Mouse (Mus musculus): ENCODE measurements at regions not wholly inside any gene's neighbourhood (a gene's known extent, or its start where the extent isn't known, plus 50 kb on each side); places are given as distances from the start of the nearest gene placed in this dataset.

DNA sequence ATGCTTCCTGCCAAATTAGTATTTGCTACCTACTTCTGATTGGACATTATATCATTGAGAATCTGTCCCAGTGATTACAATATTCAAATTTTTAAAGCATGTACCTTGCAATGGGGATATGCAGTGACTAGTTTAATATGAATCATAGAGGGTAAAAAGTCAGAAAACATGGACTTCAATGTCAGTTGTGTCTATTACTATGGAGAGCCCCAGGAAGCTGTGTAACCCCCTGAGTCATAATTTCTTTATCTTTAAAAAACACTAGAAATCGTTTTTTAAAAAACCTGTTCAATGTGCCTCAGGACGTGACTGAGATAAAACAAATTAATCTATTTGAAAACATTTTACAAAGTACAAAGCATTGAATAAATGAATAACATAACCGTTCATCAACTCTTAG lies 612.7 kb downstream of the Stim2 start:
- no peak for TF ChIP-seq POLR2A (IDR thresholded peaks at IDR 0.05; ENCODE audit: low read depth, low read length)
- TF ChIP-seq CTCF (IDR thresholded peaks at IDR 0.05; ENCODE audit: borderline replicate concordance, insufficient read depth, low read length), result no peak

All from embryonic fibroblast, embryonic 13.5 days (primary cell).